Mouse (Mus musculus) midbrain, postnatal 0 days (tissue): ENCODE results near the gene Dlg2. TPM values are rescaled to one million over a fixed set of nuclear protein-coding genes. Genes with fewer than 3 reads are reported as not detected.

Experiments
- ATAC-seq: fragments of 200-750 bp; cut with Nextera tagmentation; 2 replicates; pipeline ENCODE4 v1.8.0; 2017; ENCODE audit warnings: moderate number of reproducible peaks, mild to moderate bottlenecking, moderate TSS enrichment, moderate library complexity; ENCODE audit not compliant: low FRiP score
- DNase-seq: peaks from one replicate; pipeline ENCODE4 v3.0.0-alpha.2; 2015; ENCODE audit warnings: low spot score
- H3K27ac ChIP-seq: fragments of 300-500 bp; sonication (generic); 2 replicates; pipeline ENCODE4 v1.5.1; 2014; ENCODE audit warnings: low read depth, mild to moderate bottlenecking, low read length, mixed read lengths
- H3K27me3 ChIP-seq: fragments of 300-500 bp; sonication (generic); 2 replicates; pipeline ENCODE4 v1.6.1; 2014; ENCODE audit warnings: low read length, control low read depth, mixed read lengths; ENCODE audit not compliant: insufficient read depth
- H3K36me3 ChIP-seq: fragments of 300-500 bp; sonication (generic); 2 replicates; pipeline ENCODE4 v1.6.1; 2014; ENCODE audit warnings: low read length, control low read depth, mixed read lengths; ENCODE audit not compliant: insufficient read depth
- H3K4me1 ChIP-seq: fragments of 300-500 bp; sonication (generic); 2 replicates; pipeline ENCODE4 v1.6.1; 2014; ENCODE audit warnings: mild to moderate bottlenecking, control low read depth, antibody characterized with exemption, low read length, mixed read lengths; ENCODE audit not compliant: insufficient read depth
- H3K4me2 ChIP-seq: fragments of 300-500 bp; sonication (generic); 2 replicates; pipeline ENCODE4 v1.6.1; 2014; ENCODE audit warnings: low read depth, mild to moderate bottlenecking, low read length, mixed read lengths; ENCODE audit not compliant: poor library complexity, severe bottlenecking
- H3K4me3 ChIP-seq: fragments of 300-500 bp; sonication (generic); 2 replicates; pipeline ENCODE4 v1.5.1; 2014; ENCODE audit warnings: low read depth, mild to moderate bottlenecking, low read length, moderate library complexity
- H3K9ac ChIP-seq: fragments of 300-500 bp; sonication (generic); replicated peaks from 2 replicates; pipeline ENCODE4 v1.6.1; 2014; ENCODE audit warnings: mild to moderate bottlenecking, low read length, moderate library complexity, mixed read lengths; ENCODE audit not compliant: poor library complexity, severe bottlenecking
- H3K9me3 ChIP-seq: fragments of 300-500 bp; sonication (generic); 2 replicates; pipeline ENCODE4 v1.6.1; 2016; ENCODE audit warnings: low read length, control low read depth
- CTCF ChIP-seq: IDR thresholded peaks from 2 replicates; pipeline ENCODE4 v1.5.1; 2016; ENCODE audit warnings: antibody characterized with exemption, mild to moderate bottlenecking
- WGBS: fragments of 180-500 bp; shearing (Covaris S2); extraction: QIAGEN DNeasy Blood & Tissue Kit; methylation state at CpG from one replicate; pipeline ENCODE4 v1.1.7; 2014; 5-methylcytosine and 5-hydroxymethylcytosine counted together
- polyA plus RNA-seq: library from polyadenylated mRNA; unstranded; fragments of >200 nt; fragmentation: Nextera tagmentation; extraction: Ambion mirVana; gene quantifications from 2 replicates; pipeline ENCODE4 v1.2.1, GENCODE M21; 2015
- total RNA-seq: library from RNA; depleted of rRNA; stranded (reverse); fragments of >200 nt; gene quantifications from 2 replicates; pipeline ENCODE4 v1.2.3, GENCODE M21; 2014

Gene Dlg2
- total and polyA plus RNA-seq, 2 experiments from 2014 or later: 21.6 to 126 TPM

- ATAC-seq: no peak
- no peak overlapping the region for H3K4me2 ChIP-seq
- no peaks in the 10 kb centered on the region for H3K4me1 ChIP-seq
- H3K27me3 ChIP-seq: no peaks in the 10 kb centered on the region
- no peaks in the 10 kb centered on the region for H3K36me3 ChIP-seq
- TF ChIP-seq CTCF: no peak
- DNase-seq: no peak
- H3K4me3 ChIP-seq: no peak overlapping the region
- H3K27ac ChIP-seq: no peak overlapping the region
- no peak overlapping the region for H3K9ac ChIP-seq
- H3K9me3 ChIP-seq: no peaks in the 10 kb centered on the region
- 41% methylated on average over 1 of the region's 1 CpGs for WGBS
These were observed 1922.4 kb downstream of the Dlg2 start for GRCm38 (mm10) chr7:92398841-92399240.

GRCm38 (mm10) chr7:92400551-92400950, 1924.1 kb downstream of the Dlg2 start:
- ATAC-seq (no peak), DNase-seq (no peak)
- Histone ChIP-seq H3K27ac (no peak overlapping the region), H3K4me2 (no peak overlapping the region), H3K4me3 (no peak overlapping the region), H3K4me1 (no peaks in the 10 kb centered on the region), H3K9ac (no peak overlapping the region), H3K36me3 (no peaks in the 10 kb centered on the region), H3K27me3 (no peaks in the 10 kb centered on the region), H3K9me3 (no peaks in the 10 kb centered on the region)
- 45% methylated on average over 1 of the region's 1 CpGs for WGBS
- no peak for TF ChIP-seq CTCF

GRCm38 (mm10) chr7:92401001-92401688, 1924.7 kb downstream of the Dlg2 start:
- no peak for TF ChIP-seq CTCF
- H3K4me1 ChIP-seq: no peaks in the 10 kb centered on the region
- H3K4me3 ChIP-seq: no peak overlapping the region
- DNase-seq (peak; percentile 53), ATAC-seq (peak; percentile 60; the same call in 1 of the 2 replicates)
- no peak overlapping the region for H3K4me2 ChIP-seq
- no peaks in the 10 kb centered on the region for H3K27me3 ChIP-seq
- no peak overlapping the region for H3K9ac ChIP-seq
- WGBS: 29% methylated on average over 4 of the region's 4 CpGs
- H3K9me3 ChIP-seq: no peaks in the 10 kb centered on the region
- peak overlapping the region; percentile 43; the same call in 1 of the 2 replicates for H3K27ac ChIP-seq
- no peaks in the 10 kb centered on the region for H3K36me3 ChIP-seq

- H3K9ac ChIP-seq: no peak overlapping the region
- no peaks in the 10 kb centered on the region for H3K4me1 ChIP-seq
- H3K9me3 ChIP-seq: no peaks in the 10 kb centered on the region
- H3K4me3 ChIP-seq: no peak overlapping the region
- ATAC-seq (no peak), DNase-seq (no peak)
- no peaks in the 10 kb centered on the region for H3K36me3 ChIP-seq
- peak; percentile 21; the same call in 1 of the 2 replicates for TF ChIP-seq CTCF
- H3K27ac ChIP-seq: no peak overlapping the region
- no peaks in the 10 kb centered on the region for H3K27me3 ChIP-seq
- H3K4me2 ChIP-seq: no peak overlapping the region
- WGBS: 59% methylated on average over 5 of the region's 5 CpGs
These were observed 1932.0 kb downstream of the Dlg2 start for GRCm38 (mm10) chr7:92408479-92408878.

GRCm38 (mm10) chr7:92420474-92420873, 1944.0 kb downstream of the Dlg2 start:
- no peaks in the 10 kb centered on the region for H3K36me3 ChIP-seq
- no peaks in the 10 kb centered on the region for H3K27me3 ChIP-seq
- H3K9me3 ChIP-seq: no peaks in the 10 kb centered on the region
- 72% methylated on average over 10 of the region's 10 CpGs for WGBS
- H3K4me1 ChIP-seq: no peaks in the 10 kb centered on the region
- no peak overlapping the region for H3K4me2 ChIP-seq
- no peak overlapping the region for H3K4me3 ChIP-seq
- TF ChIP-seq CTCF: no peak
- ATAC-seq: no peak
- no peak overlapping the region for H3K27ac ChIP-seq
- DNase-seq: no peak
- no peak overlapping the region for H3K9ac ChIP-seq

- no peak for TF ChIP-seq CTCF
- Histone ChIP-seq H3K36me3 (no peaks in the 10 kb centered on the region), H3K27ac (no peak overlapping the region), H3K9me3 (no peaks in the 10 kb centered on the region), H3K27me3 (no peaks in the 10 kb centered on the region), H3K4me3 (no peak overlapping the region), H3K4me2 (no peak overlapping the region), H3K4me1 (no peaks in the 10 kb centered on the region), H3K9ac (no peak overlapping the region)
- no peak for DNase-seq
- no peak for ATAC-seq
- 95% methylated on average over 3 of the region's 3 CpGs for WGBS
These were observed 1946.5 kb downstream of the Dlg2 start for GRCm38 (mm10) chr7:92423017-92423416.
